Mouse (Mus musculus) E14TG2a.4 (cell line): ENCODE results near the gene Chrnb2.
"Not testable (repeated sequence)": the region's sequence is repeated elsewhere in the genome, so short reads cannot be mapped to it uniquely, and the experiment has no call there.

ENCODE experiments used
- H3K27me3 ChIP-seq: 2 replicates; pipeline ENCODE4 v1.6.1; 2014; ENCODE audit warnings: low read length, control low read depth; ENCODE audit not compliant: insufficient read depth
- H3K36me3 ChIP-seq: 2 replicates; pipeline ENCODE4 v1.6.1; 2014; ENCODE audit warnings: low read length, control low read depth; ENCODE audit not compliant: insufficient read depth
- H3K4me1 ChIP-seq: replicated peaks from 2 replicates; pipeline ENCODE4 v1.6.1; 2014; ENCODE audit warnings: low read depth, low read length, control low read depth
- H3K4me3 ChIP-seq: replicated peaks from 2 replicates; pipeline ENCODE4 v1.5.1; 2014; ENCODE audit warnings: mild to moderate bottlenecking, low read length
- H3K9me3 ChIP-seq: 2 replicates; pipeline ENCODE4 v1.6.1; 2014; ENCODE audit warnings: low read length, control low read depth
- CTCF ChIP-seq: conservative IDR thresholded peaks from 2 replicates; pipeline ENCODE4 v1.5.1; 2014; ENCODE audit warnings: low read length
- NANOG ChIP-seq: IDR thresholded peaks from 2 replicates; pipeline ENCODE4 v1.6.1; 2014; ENCODE audit warnings: borderline replicate concordance, low read length, mixed read lengths
- POU5F1 ChIP-seq: IDR thresholded peaks from 2 replicates; pipeline ENCODE4 v1.6.1; 2014; ENCODE audit warnings: low read length, borderline replicate concordance

Gene Chrnb2

GRCm38 (mm10) chr3:89802876-89803275 lies 38.4 kb upstream of the Chrnb2 start:
- no peak for TF ChIP-seq NANOG
- no peak for TF ChIP-seq POU5F1
- TF ChIP-seq CTCF, result no peak
- H3K9me3 ChIP-seq, result no peaks in the 10 kb centered on the region
- H3K4me3 ChIP-seq, result peak overlapping the region; percentile 57
- no peaks in the 10 kb centered on the region for H3K36me3 ChIP-seq
- H3K4me1 ChIP-seq, result peaks cover 81% of the 10 kb centered on the region
- no peaks in the 10 kb centered on the region for H3K27me3 ChIP-seq

- Histone ChIP-seq H3K4me3 (peak overlapping the region; percentile 50), H3K27me3 (no peaks in the 10 kb centered on the region), H3K36me3 (no peaks in the 10 kb centered on the region), H3K4me1 (peaks cover 79% of the 10 kb centered on the region), H3K9me3 (no peaks in the 10 kb centered on the region)
- TF ChIP-seq CTCF, result no peak
Observed at GRCm38 (mm10) chr3:89801507-89801847, 37.0 kb upstream of the Chrnb2 start.

GRCm38 (mm10) chr3:89800774-89801506 lies 36.5 kb upstream of the Chrnb2 start:
- TF ChIP-seq CTCF, result no peak
- TF ChIP-seq POU5F1, result no peak
- TF ChIP-seq NANOG, result no peak
- H3K4me1 ChIP-seq, result peaks cover 79% of the 10 kb centered on the region
- no peaks in the 10 kb centered on the region for H3K36me3 ChIP-seq
- no peaks in the 10 kb centered on the region for H3K27me3 ChIP-seq
- H3K4me3 ChIP-seq, result peak overlapping the region; percentile 50
- no peaks in the 10 kb centered on the region for H3K9me3 ChIP-seq

GRCm38 (mm10) chr3:89800078-89800477 lies 35.6 kb upstream of the Chrnb2 start:
- not testable (repeated sequence) for H3K36me3 ChIP-seq, H3K27me3 ChIP-seq, H3K9me3 ChIP-seq
- H3K4me3 ChIP-seq, result peak overlapping the region; percentile 69
- peaks cover 80% of the 10 kb centered on the region for H3K4me1 ChIP-seq
- TF ChIP-seq NANOG (peak; percentile 77), POU5F1 (peak; percentile 50; the same call in 1 of the 2 replicates)

- TF ChIP-seq POU5F1 (no peak), NANOG (no peak), CTCF (no peak)
- H3K9me3 ChIP-seq, result no peaks in the 10 kb centered on the region
- peak overlapping the region; percentile 69 for H3K4me3 ChIP-seq
- H3K4me1 ChIP-seq, result peaks cover 79% of the 10 kb centered on the region
- no peaks in the 10 kb centered on the region for H3K36me3 ChIP-seq
- H3K27me3 ChIP-seq, result no peaks in the 10 kb centered on the region
Observed at GRCm38 (mm10) chr3:89799476-89799875, 35.0 kb upstream of the Chrnb2 start.

- peak overlapping the region; percentile 18; the same call in 1 of the 2 replicates for H3K4me3 ChIP-seq
- no peak for TF ChIP-seq POU5F1
- no peak for TF ChIP-seq CTCF
- TF ChIP-seq NANOG, result no peak
- no peaks in the 10 kb centered on the region for H3K27me3 ChIP-seq
- H3K36me3 ChIP-seq, result no peaks in the 10 kb centered on the region
- H3K4me1 ChIP-seq, result peaks cover 74% of the 10 kb centered on the region
- no peaks in the 10 kb centered on the region for H3K9me3 ChIP-seq
Observed at GRCm38 (mm10) chr3:89798518-89798917, 34.1 kb upstream of the Chrnb2 start.

GRCm38 (mm10) chr3:89796358-89796757 lies 31.9 kb upstream of the Chrnb2 start:
- H3K4me3 ChIP-seq, result no peak overlapping the region
- H3K36me3 ChIP-seq, result no peaks in the 10 kb centered on the region
- TF ChIP-seq CTCF (no peak), POU5F1 (no peak), NANOG (no peak)
- no peaks in the 10 kb centered on the region for H3K27me3 ChIP-seq
- H3K4me1 ChIP-seq, result peaks cover 58% of the 10 kb centered on the region
- peaks cover 5% of the 10 kb centered on the region; the same call in 1 of the 2 replicates for H3K9me3 ChIP-seq

GRCm38 (mm10) chr3:89795746-89796145 lies 31.3 kb upstream of the Chrnb2 start:
- H3K36me3 ChIP-seq, result no peaks in the 10 kb centered on the region
- TF ChIP-seq POU5F1 (no peak), CTCF (peak; percentile 45), NANOG (no peak)
- peaks cover 9% of the 10 kb centered on the region; the same call in 1 of the 2 replicates for H3K9me3 ChIP-seq
- no peak overlapping the region for H3K4me3 ChIP-seq
- H3K4me1 ChIP-seq, result peaks cover 52% of the 10 kb centered on the region
- H3K27me3 ChIP-seq, result no peaks in the 10 kb centered on the region

- no peak for TF ChIP-seq NANOG
- TF ChIP-seq CTCF, result no peak; the same call in 1 of the 2 replicates
- TF ChIP-seq POU5F1, result no peak
- Histone ChIP-seq H3K4me1 (peaks cover 52% of the 10 kb centered on the region), H3K4me3 (no peak overlapping the region), H3K36me3 (no peaks in the 10 kb centered on the region), H3K27me3 (no peaks in the 10 kb centered on the region), H3K9me3 (peaks cover 12% of the 10 kb centered on the region)
Observed at GRCm38 (mm10) chr3:89794616-89795015, 30.2 kb upstream of the Chrnb2 start.
